Mouse (Mus musculus): ENCODE results near the gene Olfm2. TPM values are rescaled to one million over a fixed set of nuclear protein-coding genes. Genes with fewer than 3 reads are reported as not detected.

Gene Olfm2
- 3.3 and 4.4 TPM in 2 replicates for polyA plus RNA-seq (2011; ENCODE audit: insufficient read depth, insufficient read length, low read depth, missing spikeins)

GRCm38 (mm10) chr9:20746017-20746660 is at the start of gene Olfm2:
Olfm2 (minus strand) TSS chr9:20746349.
- TF ChIP-seq CTCF (IDR thresholded peaks at IDR 0.05; ENCODE audit: low read depth, low read length) = no peak
- no peak for TF ChIP-seq EP300 (IDR thresholded peaks at IDR 0.05; ENCODE audit: insufficient read depth, low read depth, low read length)
- no peak for TF ChIP-seq POLR2A (IDR thresholded peaks at IDR 0.05; ENCODE audit: insufficient read depth, low read length)
- Histone ChIP-seq H3K4me3 (ENCODE audit: low read depth, low read length) (peak within 1 kb of the TSS; percentile 67), H3K27ac (ENCODE audit: insufficient read depth, low read length) (no peak within 1 kb of the TSS), H3K9me3 (replicated peaks; ENCODE audit: control insufficient read depth, insufficient read depth, low read length, poor library complexity, severe bottlenecking) (no peaks in the 10 kb centered on the region), H3K4me1 (ENCODE audit: control insufficient read depth, insufficient read depth, low read length) (peaks cover 7% of the 10 kb centered on the region), H3K9ac (ENCODE audit: low read depth, poor library complexity, severe bottlenecking) (peak within 1 kb of the TSS; percentile 65), H3K36me3 (ENCODE audit: control insufficient read depth, insufficient read depth, low read length, poor library complexity, severe bottlenecking) (no peaks in the 10 kb centered on the region), H3K27me3 (ENCODE audit: control insufficient read depth, insufficient read depth, low read length, poor library complexity, severe bottlenecking) (0 out of 2 replicates have a peak, but pooled peaks cover 2% of the 10 kb centered on the region)

GRCm38 (mm10) chr9:20794108-20794806 is 48.1 kb upstream of the Olfm2 start:
- H3K9ac ChIP-seq (ENCODE audit: low read depth, poor library complexity, severe bottlenecking) = no peak overlapping the region
- no peaks in the 10 kb centered on the region for H3K9me3 ChIP-seq (replicated peaks; ENCODE audit: control insufficient read depth, insufficient read depth, low read length, poor library complexity, severe bottlenecking)
- no peak overlapping the region for H3K27ac ChIP-seq (ENCODE audit: insufficient read depth, low read length)
- no peak for TF ChIP-seq EP300 (IDR thresholded peaks at IDR 0.05; ENCODE audit: insufficient read depth, low read depth, low read length)
- no peak for TF ChIP-seq POLR2A (IDR thresholded peaks at IDR 0.05; ENCODE audit: insufficient read depth, low read length)
- TF ChIP-seq CTCF (IDR thresholded peaks at IDR 0.05; ENCODE audit: low read depth, low read length) = no peak
- peaks cover 1% of the 10 kb centered on the region for H3K4me1 ChIP-seq (ENCODE audit: control insufficient read depth, insufficient read depth, low read length)
- no peaks in the 10 kb centered on the region for H3K36me3 ChIP-seq (ENCODE audit: control insufficient read depth, insufficient read depth, low read length, poor library complexity, severe bottlenecking)
- H3K27me3 ChIP-seq (ENCODE audit: control insufficient read depth, insufficient read depth, low read length, poor library complexity, severe bottlenecking) = no peaks in the 10 kb centered on the region
- no peak overlapping the region for H3K4me3 ChIP-seq (ENCODE audit: low read depth, low read length)

GRCm38 (mm10) chr9:20790345-20790744 is 44.2 kb upstream of the Olfm2 start:
- Histone ChIP-seq H3K27ac (ENCODE audit: insufficient read depth, low read length) (no peak overlapping the region), H3K27me3 (ENCODE audit: control insufficient read depth, insufficient read depth, low read length, poor library complexity, severe bottlenecking) (no peaks in the 10 kb centered on the region)
- no peak for TF ChIP-seq CTCF (IDR thresholded peaks at IDR 0.05; ENCODE audit: low read depth, low read length)
- TF ChIP-seq POLR2A (IDR thresholded peaks at IDR 0.05; ENCODE audit: insufficient read depth, low read length) = no peak
- TF ChIP-seq EP300 (IDR thresholded peaks at IDR 0.05; ENCODE audit: insufficient read depth, low read depth, low read length) = no peak

GRCm38 (mm10) chr9:20789651-20790050 is 43.5 kb upstream of the Olfm2 start:
- Histone ChIP-seq H3K27ac (ENCODE audit: insufficient read depth, low read length) (no peak overlapping the region), H3K36me3 (ENCODE audit: control insufficient read depth, insufficient read depth, low read length, poor library complexity, severe bottlenecking) (no peaks in the 10 kb centered on the region), H3K4me1 (ENCODE audit: control insufficient read depth, insufficient read depth, low read length) (peaks cover 1% of the 10 kb centered on the region), H3K9me3 (replicated peaks; ENCODE audit: control insufficient read depth, insufficient read depth, low read length, poor library complexity, severe bottlenecking) (0 out of 2 replicates have a peak, but pooled peaks cover 2% of the 10 kb centered on the region), H3K9ac (ENCODE audit: low read depth, poor library complexity, severe bottlenecking) (no peak overlapping the region), H3K4me3 (ENCODE audit: low read depth, low read length) (no peak overlapping the region), H3K27me3 (ENCODE audit: control insufficient read depth, insufficient read depth, low read length, poor library complexity, severe bottlenecking) (no peaks in the 10 kb centered on the region)
- no peak for TF ChIP-seq CTCF (IDR thresholded peaks at IDR 0.05; ENCODE audit: low read depth, low read length)
- no peak for TF ChIP-seq EP300 (IDR thresholded peaks at IDR 0.05; ENCODE audit: insufficient read depth, low read depth, low read length)

More at GRCm38 (mm10) chr9:20790345-20790744, 44.2 kb upstream of the Olfm2 start:
- Histone ChIP-seq H3K4me1 (ENCODE audit: control insufficient read depth, insufficient read depth, low read length) (peaks cover 1% of the 10 kb centered on the region), H3K9ac (ENCODE audit: low read depth, poor library complexity, severe bottlenecking) (no peak overlapping the region), H3K4me3 (ENCODE audit: low read depth, low read length) (no peak overlapping the region), H3K36me3 (ENCODE audit: control insufficient read depth, insufficient read depth, low read length, poor library complexity, severe bottlenecking) (no peaks in the 10 kb centered on the region), H3K9me3 (replicated peaks; ENCODE audit: control insufficient read depth, insufficient read depth, low read length, poor library complexity, severe bottlenecking) (0 out of 2 replicates have a peak, but pooled peaks cover 2% of the 10 kb centered on the region)

- no peaks in the 10 kb centered on the region for H3K27me3 ChIP-seq (ENCODE audit: control insufficient read depth, insufficient read depth, low read length, poor library complexity, severe bottlenecking)
- no peaks in the 10 kb centered on the region for H3K4me1 ChIP-seq (ENCODE audit: control insufficient read depth, insufficient read depth, low read length)
- TF ChIP-seq POLR2A (IDR thresholded peaks at IDR 0.05; ENCODE audit: insufficient read depth, low read length) (no peak), CTCF (IDR thresholded peaks at IDR 0.05; ENCODE audit: low read depth, low read length) (peak; percentile 42), EP300 (IDR thresholded peaks at IDR 0.05; ENCODE audit: insufficient read depth, low read depth, low read length) (no peak)
- no peak overlapping the region for H3K9ac ChIP-seq (ENCODE audit: low read depth, poor library complexity, severe bottlenecking)
- H3K4me3 ChIP-seq (ENCODE audit: low read depth, low read length) = no peak overlapping the region
- no peaks in the 10 kb centered on the region for H3K36me3 ChIP-seq (ENCODE audit: control insufficient read depth, insufficient read depth, low read length, poor library complexity, severe bottlenecking)
- H3K27ac ChIP-seq (ENCODE audit: insufficient read depth, low read length) = no peak overlapping the region
- 0 out of 2 replicates have a peak, but pooled peaks cover 2% of the 10 kb centered on the region for H3K9me3 ChIP-seq (replicated peaks; ENCODE audit: control insufficient read depth, insufficient read depth, low read length, poor library complexity, severe bottlenecking)
Measured at GRCm38 (mm10) chr9:20787992-20788391, 41.8 kb upstream of the Olfm2 start.

- no peaks in the 10 kb centered on the region for H3K27me3 ChIP-seq (ENCODE audit: control insufficient read depth, insufficient read depth, low read length, poor library complexity, severe bottlenecking)
- H3K4me1 ChIP-seq (ENCODE audit: control insufficient read depth, insufficient read depth, low read length) = no peaks in the 10 kb centered on the region
- no peak overlapping the region for H3K27ac ChIP-seq (ENCODE audit: insufficient read depth, low read length)
- TF ChIP-seq EP300 (IDR thresholded peaks at IDR 0.05; ENCODE audit: insufficient read depth, low read depth, low read length) = no peak
- no peak for TF ChIP-seq POLR2A (IDR thresholded peaks at IDR 0.05; ENCODE audit: insufficient read depth, low read length)
- no peak for TF ChIP-seq CTCF (IDR thresholded peaks at IDR 0.05; ENCODE audit: low read depth, low read length)
- H3K9ac ChIP-seq (ENCODE audit: low read depth, poor library complexity, severe bottlenecking) = no peak overlapping the region
- H3K36me3 ChIP-seq (ENCODE audit: control insufficient read depth, insufficient read depth, low read length, poor library complexity, severe bottlenecking) = no peaks in the 10 kb centered on the region
- 0 out of 2 replicates have a peak, but pooled peaks cover 2% of the 10 kb centered on the region for H3K9me3 ChIP-seq (replicated peaks; ENCODE audit: control insufficient read depth, insufficient read depth, low read length, poor library complexity, severe bottlenecking)
- no peak overlapping the region for H3K4me3 ChIP-seq (ENCODE audit: low read depth, low read length)
Measured at GRCm38 (mm10) chr9:20785055-20785454, 38.9 kb upstream of the Olfm2 start.
